8 mouse cellular contexts compared by ENCODE assay signal in genomic region chr2:112262779-112263295, GRCm38 (mm10). TPM values are rescaled to one million over a fixed set of nuclear protein-coding genes. Genes with fewer than 3 reads are reported as not detected.
DNase-seq lines count a peak whose midpoint lies in the region; ATAC-seq and TF ChIP-seq lines count a peak whose summit lies in the region.

No protein-coding gene starts in this region.

- peak overlapping the region; percentile 83 for H3K4me2 ChIP-seq in heart, embryonic 13.5 days
- H3K4me2 ChIP-seq in liver, embryonic 11.5 days, result peak overlapping the region; percentile 69

- TF ChIP-seq POLR2A in ES-Bruce4 (IDR thresholded peaks at IDR 0.05; ENCODE audit: insufficient read depth, low read length), result no peak
- TF ChIP-seq POLR2A in embryonic fibroblast, embryonic 13.5 days (IDR thresholded peaks at IDR 0.05; ENCODE audit: low read depth, low read length), result no peak

- intact Hi-C loops in heart, postnatal 25 days (cut with DNase I), result loop anchor here (5.0 to 10.0 kb wide), 4 partner anchors 72 to 229 kb away; partner anchors contain the start of genes Aven and Emc4

- H3K27me3 ChIP-seq in heart, embryonic 13.5 days (replicated peaks), result no peaks in the 10 kb centered on the region
- H3K27me3 ChIP-seq in ES-Bruce4 (ENCODE audit: control insufficient read depth, insufficient read depth, low read length, poor library complexity, severe bottlenecking), result no peaks in the 10 kb centered on the region
- no peaks in the 10 kb centered on the region for H3K27me3 ChIP-seq in liver, embryonic 11.5 days (replicated peaks; ENCODE audit: control insufficient read depth, insufficient read depth, low read length)

- no peak for TF ChIP-seq CTCF in ES-Bruce4 (IDR thresholded peaks at IDR 0.05; ENCODE audit: low read depth, low read length)
- TF ChIP-seq CTCF in embryonic fibroblast, embryonic 13.5 days (IDR thresholded peaks at IDR 0.05; ENCODE audit: borderline replicate concordance, insufficient read depth, low read length), result no peak

- no peak for TF ChIP-seq EP300 in ES-Bruce4 (IDR thresholded peaks at IDR 0.05; ENCODE audit: insufficient read depth, low read depth, low read length)

- DNase-seq in heart, postnatal 25 days (ENCODE audit: low spot score), result no peak
- no peak for DNase-seq in liver, embryonic 11.5 days (ENCODE audit: low spot score)
- DNase-seq in cerebellum, adult 9-11 months, result no peak
- no peak for DNase-seq in spleen, postnatal 14 days (ENCODE audit: low spot score in 2 of 2)
- DNase-seq in adrenal gland, adult 2 months, result no peak

- no peaks in the 10 kb centered on the region for H3K9me3 ChIP-seq in heart, embryonic 13.5 days
- H3K9me3 ChIP-seq in ES-Bruce4 (replicated peaks; ENCODE audit: control insufficient read depth, insufficient read depth, low read length, poor library complexity, severe bottlenecking), result no peaks in the 10 kb centered on the region
- no peaks in the 10 kb centered on the region for H3K9me3 ChIP-seq in liver, embryonic 11.5 days (ENCODE audit: control insufficient read depth, low read length)

- H3K27ac ChIP-seq in heart, embryonic 13.5 days (replicated peaks), result no peak overlapping the region
- no peak overlapping the region for H3K27ac ChIP-seq in ES-Bruce4 (ENCODE audit: insufficient read depth, low read length)
- H3K27ac ChIP-seq in embryonic fibroblast, embryonic 13.5 days (ENCODE audit: insufficient read depth, low read length), result no peak overlapping the region
- H3K27ac ChIP-seq in liver, embryonic 11.5 days (ENCODE audit: low read depth, low read length), result peak overlapping the region; percentile 81; the same call in 1 of the 2 replicates

- H3K9ac ChIP-seq in heart, embryonic 13.5 days, result peak overlapping the region; percentile 85
- H3K9ac ChIP-seq in ES-Bruce4 (ENCODE audit: low read depth, poor library complexity, severe bottlenecking), result peak overlapping the region; percentile 79
- peak overlapping the region; percentile 77 for H3K9ac ChIP-seq in liver, embryonic 11.5 days (ENCODE audit: low read depth, low read length)

- peaks cover 32% of the 10 kb centered on the region for H3K4me1 ChIP-seq in heart, embryonic 13.5 days
- no peaks in the 10 kb centered on the region for H3K4me1 ChIP-seq in ES-Bruce4 (ENCODE audit: control insufficient read depth, insufficient read depth, low read length)
- 0 out of 2 replicates have a peak, but pooled peaks cover 3% of the 10 kb centered on the region for H3K4me1 ChIP-seq in embryonic fibroblast, embryonic 13.5 days (ENCODE audit: control insufficient read depth, insufficient read depth, low read length)
- peaks cover 14% of the 10 kb centered on the region for H3K4me1 ChIP-seq in liver, embryonic 11.5 days (replicated peaks; ENCODE audit: control insufficient read depth, insufficient read depth, low read length)

- no peak for ATAC-seq in heart, embryonic 13.5 days (ENCODE audit: extremely low read depth, insufficient number of reproducible peaks, low FRiP score, low TSS enrichment)
- peak; percentile 42; the same call in 1 of the 2 replicates for ATAC-seq in liver, embryonic 11.5 days (replicated peaks; ENCODE audit: low FRiP score)

- H3K4me3 ChIP-seq in heart, embryonic 13.5 days, result peak overlapping the region; percentile 79
- peak overlapping the region; percentile 98 for H3K4me3 ChIP-seq in ES-Bruce4 (ENCODE audit: low read depth, low read length)
- H3K4me3 ChIP-seq in embryonic fibroblast, embryonic 13.5 days (ENCODE audit: insufficient read depth, low read length), result peak overlapping the region; percentile 69
- peak overlapping the region; percentile 65 for H3K4me3 ChIP-seq in liver, embryonic 11.5 days (ENCODE audit: low read depth, low read length)

- H3K36me3 ChIP-seq in heart, embryonic 13.5 days, result no peaks in the 10 kb centered on the region
- peaks cover 5% of the 10 kb centered on the region for H3K36me3 ChIP-seq in ES-Bruce4 (ENCODE audit: control insufficient read depth, insufficient read depth, low read length, poor library complexity, severe bottlenecking)
- H3K36me3 ChIP-seq in liver, embryonic 11.5 days (ENCODE audit: control insufficient read depth, insufficient read depth, low read length), result no peaks in the 10 kb centered on the region

- 30% methylated on average over 4 of the region's 4 CpGs for WGBS in heart, embryonic 13.5 days
- WGBS in liver, embryonic 11.5 days, result 26% methylated on average over 4 of the region's 4 CpGs

RNA-seq across cellular contexts. Expression of gene Nop10, which starts 1.1 kb away (rescaled TPM):
- polyA plus RNA-seq in heart, embryonic 13.5 days (2015; fragmentation: Nextera tagmentation; extraction: Ambion mirVana), result 155 and 186 TPM in 2 replicates
- 10 to 100 TPM; 62.2 to 64.3 TPM for total RNA-seq in heart, postnatal 25 days (2021)
- polyA plus RNA-seq in ES-Bruce4 (2011; ENCODE audit: insufficient read depth, insufficient read length, low read depth, missing spikeins), result 129 and 130 TPM in 2 replicates
- 70.7 and 79.5 TPM in 2 replicates for polyA plus RNA-seq in embryonic fibroblast, embryonic 13.5 days (2011; ENCODE audit: insufficient read length, low read depth, missing spikeins)
- polyA plus RNA-seq in liver, embryonic 11.5 days (2014; fragmentation: Nextera tagmentation; extraction: Ambion mirVana), result 346 and 364 TPM in 2 replicates
- 100 to 1,000 TPM; 122 to 167 TPM for total RNA-seq in adrenal gland, adult 2 months (2021)
- 46.6 and 57.7 TPM in 2 replicates for polyA plus RNA-seq in adrenal gland, adult 2 months (2012; rRNA removed)

RNA-seq across cellular contexts. Expression of gene Slc12a6, which starts 2.8 kb away (rescaled TPM):
- polyA plus RNA-seq in heart, embryonic 13.5 days (2015; fragmentation: Nextera tagmentation; extraction: Ambion mirVana), result 8.4 and 9.5 TPM in 2 replicates
- 10 to 100 TPM; 34.9 to 37.3 TPM for total RNA-seq in heart, postnatal 25 days (2021)
- polyA plus RNA-seq in ES-Bruce4 (2011; ENCODE audit: insufficient read depth, insufficient read length, low read depth, missing spikeins), result 31.9 and 32.2 TPM in 2 replicates
- 27.9 and 29.2 TPM in 2 replicates for polyA plus RNA-seq in embryonic fibroblast, embryonic 13.5 days (2011; ENCODE audit: insufficient read length, low read depth, missing spikeins)
- 12.3 and 12.7 TPM in 2 replicates for polyA plus RNA-seq in liver, embryonic 11.5 days (2014; fragmentation: Nextera tagmentation; extraction: Ambion mirVana)
- 10 to 100 TPM; 33.4 to 35.1 TPM for total RNA-seq in adrenal gland, adult 2 months (2021)
- 11.7 and 14.5 TPM in 2 replicates for polyA plus RNA-seq in adrenal gland, adult 2 months (2012; rRNA removed)

RNA-seq across cellular contexts. Expression of gene Gm21985, which starts 3.3 kb away (rescaled TPM):
- polyA plus RNA-seq in heart, embryonic 13.5 days (2015; fragmentation: Nextera tagmentation; extraction: Ambion mirVana), result not detected in 2 replicates
- under 1 TPM; 0.55 to 0.59 TPM for total RNA-seq in heart, postnatal 25 days (2021)
- 2.2 and 2.3 TPM in 2 replicates for polyA plus RNA-seq in ES-Bruce4 (2011; ENCODE audit: insufficient read depth, insufficient read length, low read depth, missing spikeins)
- not detected in 2 replicates for polyA plus RNA-seq in embryonic fibroblast, embryonic 13.5 days (2011; ENCODE audit: insufficient read length, low read depth, missing spikeins)
- polyA plus RNA-seq in liver, embryonic 11.5 days (2014; fragmentation: Nextera tagmentation; extraction: Ambion mirVana), result not detected in 2 replicates
- total RNA-seq in adrenal gland, adult 2 months (2021), result under 1 TPM in 1 of 2 experiments, not detected in 1; 0.14 TPM
- polyA plus RNA-seq in adrenal gland, adult 2 months (2012; rRNA removed), result not detected in 2 replicates

RNA-seq across cellular contexts. Expression of gene Nutm1, which starts 3.7 kb away (rescaled TPM):
- polyA plus RNA-seq in heart, embryonic 13.5 days (2015; fragmentation: Nextera tagmentation; extraction: Ambion mirVana), result 0.04 and 0.05 TPM in 2 replicates
- not detected for total RNA-seq in heart, postnatal 25 days (2021)
- not detected in 2 replicates for polyA plus RNA-seq in ES-Bruce4 (2011; ENCODE audit: insufficient read depth, insufficient read length, low read depth, missing spikeins)
- not detected in 2 replicates for polyA plus RNA-seq in embryonic fibroblast, embryonic 13.5 days (2011; ENCODE audit: insufficient read length, low read depth, missing spikeins)
- not detected in 2 replicates for polyA plus RNA-seq in liver, embryonic 11.5 days (2014; fragmentation: Nextera tagmentation; extraction: Ambion mirVana)
- not detected for total RNA-seq in adrenal gland, adult 2 months (2021)
- not detected in 2 replicates for polyA plus RNA-seq in adrenal gland, adult 2 months (2012; rRNA removed)

RNA-seq across cellular contexts. Expression of gene Lpcat4, which starts 23.6 kb away (rescaled TPM):
- polyA plus RNA-seq in heart, embryonic 13.5 days (2015; fragmentation: Nextera tagmentation; extraction: Ambion mirVana), result 13.6 and 14.5 TPM in 2 replicates
- 1 to 10 TPM; 2.6 to 3.3 TPM for total RNA-seq in heart, postnatal 25 days (2021)
- polyA plus RNA-seq in ES-Bruce4 (2011; ENCODE audit: insufficient read depth, insufficient read length, low read depth, missing spikeins), result 33.4 and 35.4 TPM in 2 replicates
- polyA plus RNA-seq in embryonic fibroblast, embryonic 13.5 days (2011; ENCODE audit: insufficient read length, low read depth, missing spikeins), result 21.6 and 25.3 TPM in 2 replicates
- 14.6 and 15.0 TPM in 2 replicates for polyA plus RNA-seq in liver, embryonic 11.5 days (2014; fragmentation: Nextera tagmentation; extraction: Ambion mirVana)
- total RNA-seq in adrenal gland, adult 2 months (2021), result 1 to 10 TPM; 5.1 to 9.2 TPM
- polyA plus RNA-seq in adrenal gland, adult 2 months (2012; rRNA removed), result 18.9 TPM in 2 replicates
